Mouse (Mus musculus): ENCODE measurements at regions not wholly inside any gene's neighbourhood (a gene's known extent, or its start where the extent isn't known, plus 50 kb on each side); places are given as distances from the start of the nearest gene placed in this dataset.

DNA sequence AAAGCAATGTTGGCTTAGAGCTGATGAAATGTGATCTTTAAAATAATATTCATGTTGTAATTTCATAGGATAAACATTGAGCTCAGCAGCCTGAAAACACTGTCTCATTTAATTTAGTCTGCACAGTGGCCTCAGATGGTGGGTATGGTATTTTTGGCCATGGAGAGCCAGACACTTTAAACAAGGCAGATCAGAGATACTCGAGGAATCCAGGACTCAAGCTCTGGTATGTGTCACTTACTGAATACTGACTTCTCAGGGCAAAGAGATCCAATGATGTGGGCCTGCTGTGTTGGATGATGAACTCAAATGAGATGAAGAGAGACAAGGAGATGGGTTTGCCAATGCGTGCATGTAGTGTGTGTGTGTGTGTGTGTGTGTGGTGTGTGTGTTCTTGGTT is 103.9 kb upstream of the Magi1 start:
- TF ChIP-seq POLR2A (IDR thresholded peaks at IDR 0.05; ENCODE audit: insufficient read depth, low read length) (no peak), CTCF (IDR thresholded peaks at IDR 0.05; ENCODE audit: low read depth, low read length) (no peak), EP300 (IDR thresholded peaks at IDR 0.05; ENCODE audit: insufficient read depth, low read depth, low read length) (no peak)

All from ES-Bruce4 (cell line).